Mouse (Mus musculus) heart, postnatal 0 days (tissue): ENCODE results near the gene Cpox. TPM values are rescaled to one million over a fixed set of nuclear protein-coding genes. Genes with fewer than 3 reads are reported as not detected.

Experiments used
- ATAC-seq: fragments of 200-750 bp; cut with Nextera tagmentation; 2 replicates; pipeline ENCODE4 v1.8.0; 2017; ENCODE audit warnings: low read depth, moderate number of reproducible peaks, moderate library complexity; ENCODE audit not compliant: insufficient read depth
- DNase-seq: peaks from one replicate; pipeline ENCODE4 v3.0.0-alpha.2; 2016; ENCODE audit warnings: low spot score
- H3K27ac ChIP-seq: fragments of 300-500 bp; sonication (generic); 2 replicates; pipeline ENCODE4 v1.5.1; 2014; ENCODE audit warnings: low read depth, mild to moderate bottlenecking
- H3K27me3 ChIP-seq: fragments of 300-500 bp; sonication (generic); 2 replicates; pipeline ENCODE4 v1.6.1; 2014; ENCODE audit warnings: low read length, mixed read lengths; ENCODE audit not compliant: control insufficient read depth, insufficient read depth
- H3K36me3 ChIP-seq: fragments of 300-500 bp; sonication (generic); replicated peaks from 2 replicates; pipeline ENCODE4 v1.6.1; 2014; ENCODE audit warnings: low read length, mixed read lengths; ENCODE audit not compliant: control insufficient read depth, insufficient read depth
- H3K4me1 ChIP-seq: fragments of 300-500 bp; sonication (generic); 2 replicates; pipeline ENCODE4 v1.6.1; 2014; ENCODE audit warnings: antibody characterized with exemption; ENCODE audit not compliant: control insufficient read depth, insufficient read depth
- H3K4me2 ChIP-seq: fragments of 300-500 bp; sonication (generic); 2 replicates; pipeline ENCODE4 v1.6.1; 2014; ENCODE audit warnings: low read depth, mild to moderate bottlenecking, low read length, moderate library complexity
- H3K4me3 ChIP-seq: fragments of 300-500 bp; sonication (generic); 2 replicates; pipeline ENCODE4 v1.5.1; 2014; ENCODE audit warnings: low read depth, low read length
- H3K9ac ChIP-seq: fragments of 300-500 bp; sonication (generic); replicated peaks from 2 replicates; pipeline ENCODE4 v1.6.1; 2014; ENCODE audit warnings: low read depth, low read length, mixed read lengths
- H3K9me3 ChIP-seq: fragments of 300-500 bp; sonication (generic); replicated peaks from 2 replicates; pipeline ENCODE4 v1.6.1; 2016; ENCODE audit warnings: low read length; ENCODE audit not compliant: control insufficient read depth
- CTCF ChIP-seq: IDR thresholded peaks from 2 replicates; pipeline ENCODE4 v1.5.1; 2016; ENCODE audit warnings: antibody characterized with exemption, control low read depth, low read depth
- EP300 ChIP-seq: IDR thresholded peaks from 2 replicates; pipeline ENCODE4 v1.6.1; 2016; ENCODE audit warnings: antibody characterized with exemption, low read depth
- WGBS: fragments of 180-500 bp; shearing (Covaris S2); extraction: QIAGEN DNeasy Blood & Tissue Kit; methylation state at CpG from one replicate; pipeline ENCODE4 v1.1.7; 2014; 5-methylcytosine and 5-hydroxymethylcytosine counted together
- polyA plus RNA-seq: library from polyadenylated mRNA; unstranded; fragments of >200 nt; fragmentation: Nextera tagmentation; extraction: Ambion mirVana; gene quantifications from 2 replicates; pipeline ENCODE4 v1.2.1, GENCODE M21; 2015
- total RNA-seq: library from RNA; depleted of rRNA; stranded (reverse); fragments of >200 nt; gene quantifications from 2 replicates; pipeline ENCODE4 v1.2.3, GENCODE M21; 2014; ENCODE audit warnings: low replicate concordance

The Cpox gene
- total and polyA plus RNA-seq, 2 experiments from 2014 or later = 15.4 to 27.4 TPM

DNA sequence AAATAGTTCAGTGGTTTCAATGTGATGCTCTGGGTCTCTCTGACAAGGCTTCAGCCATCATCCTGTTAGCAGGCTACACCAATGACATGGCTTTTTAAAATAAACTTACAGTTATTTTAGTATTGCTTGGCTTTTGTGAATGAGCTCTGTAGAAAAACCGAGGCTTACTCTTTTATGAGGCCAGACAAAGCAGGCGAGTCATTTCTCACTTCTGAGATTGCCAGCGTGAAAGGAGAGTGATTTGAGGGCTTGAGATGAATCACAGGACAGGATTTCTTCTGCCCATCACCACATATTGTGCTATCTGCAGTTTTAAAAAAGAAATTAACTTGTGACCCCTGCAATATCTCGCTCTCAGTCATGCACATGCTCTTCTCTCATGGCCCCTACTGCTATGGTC is 44.9 kb downstream of the Cpox start:
- ATAC-seq = no peak
- WGBS = 48% methylated on average over 4 of the region's 4 CpGs

DNA sequence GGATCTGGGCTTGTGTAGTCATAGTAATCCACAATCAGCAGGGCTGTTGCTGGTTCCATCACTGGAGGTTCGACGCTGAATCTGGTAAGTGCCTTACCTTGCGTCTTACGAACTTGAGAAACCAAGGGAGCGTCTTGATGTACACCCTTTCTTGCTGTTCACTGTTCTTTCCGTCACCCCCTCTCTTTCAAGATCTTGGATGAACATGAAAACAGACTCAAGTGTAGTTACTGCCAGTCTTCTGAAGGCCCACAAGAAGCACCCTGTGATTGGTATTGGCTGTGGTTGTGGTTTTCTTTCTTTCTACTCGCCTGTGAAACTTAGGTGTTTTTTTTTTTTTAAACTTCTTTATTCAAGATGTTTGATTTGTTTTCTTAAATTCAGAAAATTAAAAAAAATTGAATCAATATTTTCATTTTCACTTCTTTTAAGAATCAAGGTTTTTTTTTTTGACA is 48.6 kb downstream of the Cpox start, which contains the start of gene Gpr15:
Gpr15 (minus strand) TSS at position 405 of the 455 bp plus-strand sequence.
- WGBS = 90% methylated on average over 7 of the region's 7 CpGs
- no peak for TF ChIP-seq EP300
- no peak for TF ChIP-seq CTCF
- Histone ChIP-seq H3K4me2 (no peak within 1 kb of the TSS), H3K9me3 (no peaks in the 10 kb centered on the region), H3K27me3 (no peaks in the 10 kb centered on the region), H3K4me1 (no peaks in the 10 kb centered on the region), H3K27ac (no peak within 1 kb of the TSS), H3K36me3 (no peaks in the 10 kb centered on the region), H3K4me3 (no peak within 1 kb of the TSS), H3K9ac (no peak within 1 kb of the TSS)
- no peak for ATAC-seq
- no peak for DNase-seq

More for the DNA sequence above, 44.9 kb downstream of the Cpox start:
- H3K36me3 ChIP-seq = no peaks in the 10 kb centered on the region
- H3K27me3 ChIP-seq = no peaks in the 10 kb centered on the region
- no peaks in the 10 kb centered on the region for H3K9me3 ChIP-seq
- H3K4me1 ChIP-seq = no peaks in the 10 kb centered on the region
- H3K4me2 ChIP-seq = no peak overlapping the region
- TF ChIP-seq EP300 = no peak
- no peak for TF ChIP-seq CTCF
- DNase-seq = no peak
- H3K9ac ChIP-seq = no peak overlapping the region
- no peak overlapping the region for H3K27ac ChIP-seq
- H3K4me3 ChIP-seq = no peak overlapping the region

DNA sequence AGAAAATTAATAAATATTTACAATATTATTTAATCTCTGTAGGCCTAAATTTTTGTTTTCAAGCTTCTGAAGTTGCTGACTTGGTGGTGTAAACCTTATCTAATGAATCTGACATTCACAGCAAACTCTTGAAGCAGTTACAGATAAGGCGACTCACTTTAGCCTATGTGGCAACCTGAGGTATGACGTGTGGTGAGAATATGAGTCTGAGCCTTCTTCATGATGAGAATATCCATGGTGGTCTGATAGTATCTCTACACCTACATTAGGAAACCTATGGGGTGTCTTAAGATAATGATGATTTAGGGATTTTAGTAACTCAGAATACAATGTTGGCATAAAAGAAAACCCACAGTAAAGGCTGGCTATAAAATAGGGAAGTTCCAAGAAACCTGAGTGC is 52.2 kb downstream of the Cpox start:
- Histone ChIP-seq H3K9ac (no peak overlapping the region), H3K4me3 (no peak overlapping the region)

DNA sequence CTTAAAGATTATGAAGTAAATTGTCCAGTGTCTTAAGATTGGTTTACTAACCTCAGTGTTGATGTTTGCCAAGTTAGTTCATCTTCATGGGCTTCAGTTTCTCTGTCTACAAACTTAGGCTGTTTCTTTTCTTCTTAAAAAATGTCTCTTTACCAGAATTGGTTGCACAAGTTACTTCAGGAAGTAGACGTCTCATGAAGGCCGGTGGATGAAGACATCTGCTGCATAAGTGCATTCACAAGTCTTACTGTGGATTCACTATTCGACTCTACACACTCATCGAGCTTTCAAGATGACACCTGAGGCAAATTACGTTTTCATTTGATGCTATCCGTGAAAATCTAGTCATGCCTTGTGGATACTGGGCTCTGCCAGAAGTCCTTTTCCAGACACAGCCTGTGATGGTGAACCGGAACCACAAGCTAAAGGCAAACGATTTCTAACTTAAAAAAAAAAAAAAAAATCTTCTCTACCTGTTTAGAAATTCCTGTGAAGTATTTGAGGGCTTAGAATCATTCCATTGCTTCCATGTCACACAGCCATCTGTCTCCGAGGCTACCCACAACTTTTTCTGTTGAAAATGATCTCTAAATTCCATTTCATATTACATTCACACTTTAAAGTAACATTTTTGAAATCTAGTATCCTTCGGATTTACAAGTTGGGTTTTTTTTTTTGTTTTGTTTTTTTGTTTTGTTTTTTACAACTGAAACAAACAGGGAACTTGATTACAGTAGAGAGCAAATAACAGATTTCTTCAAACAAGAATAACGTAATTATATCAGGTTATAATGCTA is 56.8 kb downstream of the Cpox start:
- WGBS = 78% methylated on average over 11 of the region's 11 CpGs
- TF ChIP-seq EP300 (no peak), CTCF (no peak)
- DNase-seq (no peak), ATAC-seq (no peak)
- peaks cover 4% of the 10 kb centered on the region; the same call in 1 of the 2 replicates for H3K4me1 ChIP-seq
- H3K4me2 ChIP-seq = peak overlapping the region; percentile 75
- H3K36me3 ChIP-seq = peaks cover 24% of the 10 kb centered on the region
- no peak overlapping the region for H3K9ac ChIP-seq
- no peak overlapping the region for H3K27ac ChIP-seq
- no peaks in the 10 kb centered on the region for H3K27me3 ChIP-seq
- peak overlapping the region; percentile 94 for H3K4me3 ChIP-seq
- no peaks in the 10 kb centered on the region for H3K9me3 ChIP-seq

More for the DNA sequence above, 52.2 kb downstream of the Cpox start:
- Histone ChIP-seq H3K4me1 (no peaks in the 10 kb centered on the region), H3K36me3 (no peaks in the 10 kb centered on the region), H3K9me3 (no peaks in the 10 kb centered on the region), H3K4me2 (no peak overlapping the region), H3K27ac (no peak overlapping the region), H3K27me3 (no peaks in the 10 kb centered on the region)
- DNase-seq = no peak
- ATAC-seq = no peak
- WGBS = 71% methylated on average over 2 of the region's 2 CpGs
- no peak for TF ChIP-seq EP300

DNA sequence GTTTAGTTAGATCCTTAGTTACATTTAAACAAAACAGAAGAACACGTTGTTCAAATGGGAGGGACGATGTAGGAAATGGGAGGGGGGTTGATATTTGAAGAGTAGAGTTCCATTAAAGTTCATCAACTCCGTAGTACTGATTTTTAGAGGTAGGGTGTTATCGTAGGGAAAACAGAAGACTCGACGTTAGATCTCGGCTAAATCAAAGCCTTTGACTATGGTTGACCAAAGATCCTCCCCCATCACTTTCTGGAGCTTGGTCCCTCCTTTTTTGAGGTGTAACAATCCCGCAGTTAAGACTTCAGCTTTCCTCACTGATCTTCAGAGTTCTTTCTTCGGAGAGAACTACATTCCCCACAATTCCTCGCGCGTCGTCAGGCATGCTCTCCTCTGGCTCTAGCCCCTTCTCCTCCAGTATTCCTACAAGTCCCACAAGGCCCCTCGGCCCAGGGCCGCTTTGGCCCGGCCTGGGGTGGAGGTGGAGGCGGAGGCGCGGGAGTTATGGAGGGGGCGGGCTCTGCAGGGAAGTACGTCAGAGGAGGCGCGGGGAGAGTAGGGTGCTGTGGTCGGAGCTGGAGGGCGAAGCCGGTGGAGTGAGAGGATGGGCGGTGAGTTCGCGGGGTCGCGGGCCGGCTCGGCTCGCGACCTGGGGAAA is 57.5 kb downstream of the Cpox start, which contains the start of gene Cldnd1:
Cldnd1 (plus strand) TSS at position 434 of the 655 bp plus-strand sequence.
- Histone ChIP-seq H3K9ac (peak within 1 kb of the TSS; percentile 85), H3K9me3 (no peaks in the 10 kb centered on the region), H3K27me3 (no peaks in the 10 kb centered on the region), H3K36me3 (peaks cover 31% of the 10 kb centered on the region), H3K4me1 (peaks cover 4% of the 10 kb centered on the region; the same call in 1 of the 2 replicates), H3K4me3 (peak within 1 kb of the TSS; percentile 94), H3K27ac (peak within 1 kb of the TSS; percentile 90), H3K4me2 (peak within 1 kb of the TSS; percentile 75)
- TF ChIP-seq EP300 = no peak
- no peak for TF ChIP-seq CTCF
- ATAC-seq = peak; percentile 100
- peak; percentile 98 for DNase-seq
- WGBS = 3% methylated on average over 25 of the region's 35 CpGs
